In the genomic region with DNA sequence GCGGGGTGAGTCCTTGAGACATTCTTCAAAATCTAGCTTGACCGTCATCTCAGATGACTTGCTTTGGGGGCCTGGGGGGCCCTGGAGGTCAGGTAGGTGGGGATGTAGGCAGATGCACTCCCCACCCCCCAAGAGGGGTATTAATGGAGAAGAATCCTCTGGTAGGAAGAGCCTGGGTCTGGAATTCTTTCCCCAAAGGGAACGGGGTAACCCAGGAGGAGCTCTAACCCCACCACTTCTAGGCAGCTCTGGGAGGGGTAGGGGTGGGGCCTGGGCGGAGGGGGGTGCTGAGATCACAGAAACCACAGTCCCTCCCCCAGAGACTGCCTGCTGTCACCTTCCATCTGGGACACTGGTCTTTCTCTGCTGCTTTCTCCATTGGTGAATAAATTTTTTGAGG, we compare ENCODE assay signal across 11 mouse cellular contexts. TPM values are rescaled to one million over a fixed set of nuclear protein-coding genes. Genes with fewer than 3 reads are reported as not detected.
DNase-seq lines count a peak whose midpoint lies in the region; ATAC-seq and TF ChIP-seq lines count a peak whose summit lies in the region.
"Had no signal": no experiment of that assay in that cellular context is flagged by ENCODE, and none has a peak within 500 bp of the region (broad histone marks: within the 10 kb centered on the region; RNA-seq: fewer than 3 reads in every experiment).

Gene Acap1 (minus strand): TSS at position 249 of the 400 bp plus-strand sequence.

- H3K4me2 ChIP-seq in heart, embryonic 16.5 days (ENCODE audit: low read depth, low read length) = no peak within 1 kb of the TSS
- peak within 1 kb of the TSS; percentile 36 for H3K4me2 ChIP-seq in liver, embryonic 14.5 days (ENCODE audit: low read depth)
- no peak within 1 kb of the TSS for H3K4me2 ChIP-seq in hindbrain, postnatal 0 days (ENCODE audit: low read depth, low read length)
- H3K4me2 ChIP-seq: forebrain, embryonic 12.5 days; stomach, embryonic 15.5 days had no signal

- WGBS in heart, embryonic 16.5 days = 66% methylated on average over 4 of the region's 4 CpGs
- 20% methylated on average over 4 of the region's 4 CpGs for WGBS in liver, embryonic 14.5 days (ENCODE audit: insufficient replicate concordance)
- 1% methylated on average over 4 of the region's 4 CpGs for WGBS in thymus, adult 2 months
- WGBS in hindbrain, postnatal 0 days = 75% methylated on average over 4 of the region's 4 CpGs

- H3K9ac ChIP-seq in heart, embryonic 16.5 days (ENCODE audit: low read length) = 0 out of 2 replicates have a peak within 1 kb of the TSS, but pooled peaks have one; percentile 22
- peak within 1 kb of the TSS; percentile 68 for H3K9ac ChIP-seq in MEL (ENCODE audit: control insufficient read depth, low read depth, low read length, poor library complexity, severe bottlenecking)
- no peak within 1 kb of the TSS; the same call in 1 of the 2 replicates for H3K9ac ChIP-seq in liver, embryonic 14.5 days (replicated peaks)
- no peak within 1 kb of the TSS for H3K9ac ChIP-seq in hindbrain, postnatal 0 days (replicated peaks; ENCODE audit: low read length)
- H3K9ac ChIP-seq: forebrain, embryonic 12.5 days; stomach, embryonic 15.5 days had no signal

- no peak for DNase-seq in heart, adult 8-10 months (ENCODE audit: low spot score)
- DNase-seq in MEL (ENCODE audit: low read depth, low spot score) = peak; percentile 78
- DNase-seq in liver, embryonic 14.5 days (ENCODE audit: low read depth in 3 of 3, low spot score in 3 of 3) = no peak
- DNase-seq in thymus, adult 2 months = peak; percentile 75
- no peak for DNase-seq in cerebellum, adult 9-10 months
- no peak for DNase-seq in hindbrain, postnatal 0 days (ENCODE audit: low spot score)
- DNase-seq in left cerebral cortex, adult 9 months (ENCODE audit: low spot score in 2 of 2) = no peak
- DNase-seq: cerebellum, postnatal 36 days had no signal

- H3K36me3 ChIP-seq in heart, embryonic 16.5 days (ENCODE audit: control insufficient read depth, insufficient read depth) = no peaks in the 10 kb centered on the region
- peaks cover 0 to 15% of the 10 kb centered on the region in 2 experiments; a peak in 2 of 4 replicates for H3K36me3 ChIP-seq in MEL (ENCODE audit: control insufficient read depth in 1 of 2, insufficient read depth in 2 of 2, low read length in 2 of 2)
- H3K36me3 ChIP-seq in liver, embryonic 14.5 days (replicated peaks; ENCODE audit: control insufficient read depth, insufficient read depth, low read depth) = no peaks in the 10 kb centered on the region
- H3K36me3 ChIP-seq in thymus, adult 2 months (ENCODE audit: control insufficient read depth, insufficient read depth, low read length) = peaks cover 7% of the 10 kb centered on the region
- no peaks in the 10 kb centered on the region for H3K36me3 ChIP-seq in hindbrain, postnatal 0 days (ENCODE audit: insufficient read depth, low read length)
- H3K36me3 ChIP-seq: stomach, embryonic 15.5 days had no signal

- TF ChIP-seq EP300 in MEL (IDR thresholded peaks at IDR 0.05; ENCODE audit: low read depth in 1 of 2, low read length in 2 of 2) = no peak
- TF ChIP-seq EP300 in liver, embryonic 14.5 days (IDR thresholded peaks at IDR 0.05; ENCODE audit: low read depth) = no peak

- peaks cover 13% of the 10 kb centered on the region for H3K4me1 ChIP-seq in heart, embryonic 16.5 days (ENCODE audit: control insufficient read depth, insufficient read depth, low read length)
- peaks cover 13 to 26% of the 10 kb centered on the region in 2 experiments for H3K4me1 ChIP-seq in MEL (ENCODE audit: control insufficient read depth in 1 of 2, insufficient read depth in 2 of 2, low read length in 2 of 2)
- peaks cover 8 to 21% of the 10 kb centered on the region in 2 experiments for H3K4me1 ChIP-seq in liver, embryonic 14.5 days (replicated peaks; ENCODE audit: control insufficient read depth in 2 of 2, insufficient read depth in 2 of 2, low read length in 1 of 2)
- H3K4me1 ChIP-seq in thymus, adult 2 months (replicated peaks; ENCODE audit: control insufficient read depth, insufficient read depth, low read length) = peaks cover 38% of the 10 kb centered on the region
- H3K4me1 ChIP-seq in hindbrain, postnatal 0 days (ENCODE audit: insufficient read depth, low read length) = peaks cover 11% of the 10 kb centered on the region

- peak in 1 of 2 experiments; percentile 60; a peak in 2 of 4 replicates for TF ChIP-seq POLR2A in MEL (IDR thresholded peaks at IDR 0.05; ENCODE audit: control insufficient read depth in 1 of 2, insufficient read depth in 1 of 2, low read depth in 1 of 2, low read length in 2 of 2, poor library complexity in 1 of 2)
- peak; percentile 69 for TF ChIP-seq POLR2A in thymus, adult 2 months (IDR thresholded peaks at IDR 0.05; ENCODE audit: control insufficient read depth, extremely low read depth, insufficient read depth, low read length, poor library complexity)

- no peaks in the 10 kb centered on the region for H3K9me3 ChIP-seq in heart, embryonic 16.5 days (replicated peaks; ENCODE audit: control insufficient read depth, low read length)
- no peaks in the 10 kb centered on the region for H3K9me3 ChIP-seq in MEL (replicated peaks; ENCODE audit: insufficient read depth, low read length)
- H3K9me3 ChIP-seq in liver, embryonic 14.5 days (ENCODE audit: control insufficient read depth, low read length) = no peaks in the 10 kb centered on the region
- H3K9me3 ChIP-seq in hindbrain, postnatal 0 days (ENCODE audit: low read length) = no peaks in the 10 kb centered on the region
- H3K9me3 ChIP-seq: forebrain, embryonic 12.5 days; stomach, embryonic 15.5 days had no signal

- TF ChIP-seq RAD21 in MEL (IDR thresholded peaks at IDR 0.05; ENCODE audit: low read depth, low read length) = no peak

- peak within 1 kb of the TSS; percentile 26 for H3K4me3 ChIP-seq in heart, embryonic 16.5 days (ENCODE audit: low read length)
- peak within 1 kb of the TSS; percentile 47 to 72 for H3K4me3 ChIP-seq in MEL (ENCODE audit: control insufficient read depth in 1 of 2, insufficient read depth in 1 of 2, low read depth in 2 of 2, low read length in 2 of 2)
- peak within 1 kb of the TSS in 1 of 2 experiments; percentile 31; a peak in 1 of 4 replicates for H3K4me3 ChIP-seq in liver, embryonic 14.5 days (ENCODE audit: insufficient read depth in 1 of 2, low read depth in 2 of 2, low read length in 2 of 2)
- peak within 1 kb of the TSS; percentile 69 for H3K4me3 ChIP-seq in thymus, adult 2 months (ENCODE audit: control insufficient read depth, insufficient read depth, low read length)
- no peak within 1 kb of the TSS for H3K4me3 ChIP-seq in hindbrain, postnatal 0 days (ENCODE audit: low read length)
- H3K4me3 ChIP-seq: forebrain, embryonic 12.5 days; stomach, embryonic 15.5 days had no signal

- H3K79me2 ChIP-seq in MEL (ENCODE audit: control insufficient read depth, insufficient read depth, low read length, poor library complexity) = no peaks in the 10 kb centered on the region; the same call in none of the 2 replicates

- peak within 1 kb of the TSS; percentile 48 for H3K27ac ChIP-seq in heart, embryonic 16.5 days (ENCODE audit: low read length)
- peak within 1 kb of the TSS; percentile 71 for H3K27ac ChIP-seq in MEL (ENCODE audit: control insufficient read depth, low read depth, low read length)
- H3K27ac ChIP-seq in liver, embryonic 14.5 days = no peak within 1 kb of the TSS
- H3K27ac ChIP-seq in thymus, adult 2 months (ENCODE audit: control insufficient read depth, insufficient read depth, low read length) = peak within 1 kb of the TSS; percentile 100
- H3K27ac ChIP-seq in hindbrain, postnatal 0 days = no peak within 1 kb of the TSS
- H3K27ac ChIP-seq: forebrain, embryonic 12.5 days; stomach, embryonic 15.5 days had no signal

- H3K27me3 ChIP-seq in heart, embryonic 16.5 days (ENCODE audit: control insufficient read depth, insufficient read depth, low read length) = peaks cover 5% of the 10 kb centered on the region; the same call in 1 of the 2 replicates
- H3K27me3 ChIP-seq in MEL (ENCODE audit: control insufficient read depth in 1 of 2, insufficient read depth in 2 of 2, low read length in 2 of 2) = no peaks in the 10 kb centered on the region
- no peaks in the 10 kb centered on the region; the same call in 1 of the 2 replicates for H3K27me3 ChIP-seq in liver, embryonic 14.5 days (ENCODE audit: control insufficient read depth, insufficient read depth, low read length)
- H3K27me3 ChIP-seq in thymus, adult 2 months (ENCODE audit: control insufficient read depth, insufficient read depth, low read length) = no peaks in the 10 kb centered on the region
- no peaks in the 10 kb centered on the region for H3K27me3 ChIP-seq in hindbrain, postnatal 0 days (ENCODE audit: insufficient read depth, low read length)
- H3K27me3 ChIP-seq: forebrain, embryonic 12.5 days; stomach, embryonic 15.5 days had no signal

- TF ChIP-seq CTCF in MEL (IDR thresholded peaks at IDR 0.05 in 2 of 3, conservative IDR thresholded peaks at IDR 0.05 in 1 of 3; ENCODE audit: control insufficient read depth in 1 of 3, insufficient read depth in 1 of 3, low read depth in 2 of 3, low read length in 3 of 3, poor library complexity in 1 of 3, severe bottlenecking in 1 of 3) = no peak
- no peak for TF ChIP-seq CTCF in liver, embryonic 14.5 days (IDR thresholded peaks at IDR 0.05; ENCODE audit: low read depth)
- no peak for TF ChIP-seq CTCF in thymus, adult 2 months (IDR thresholded peaks at IDR 0.05; ENCODE audit: borderline replicate concordance, control insufficient read depth, extremely low read depth, insufficient read depth, low read length, poor library complexity)
- no peak for TF ChIP-seq CTCF in hindbrain, postnatal 0 days (IDR thresholded peaks at IDR 0.05; ENCODE audit: low read depth)

- ATAC-seq in heart, embryonic 16.5 days (replicated peaks; ENCODE audit: extremely low read depth, insufficient read depth, low FRiP score) = peak; percentile 35; the same call in 1 of the 2 replicates
- ATAC-seq in liver, embryonic 14.5 days (ENCODE audit: insufficient read depth) = peak; percentile 68; the same call in 1 of the 2 replicates
- ATAC-seq in hindbrain, postnatal 0 days = no peak

TF ChIP-seq in MEL, 35 proteins besides CTCF, POLR2A, EP300 and RAD21 (continues in another document):
- TF ChIP-seq MAZ (IDR thresholded peaks at IDR 0.05; ENCODE audit: low read depth, low read length) = peak; percentile 77; the same call in 1 of the 2 replicates
- TF ChIP-seq MAFK (IDR thresholded peaks at IDR 0.05; ENCODE audit: borderline replicate concordance, low read depth, low read length) = no peak

RNA-seq across cellular contexts. Expression of gene Acap1, which starts in this region (rescaled TPM):
- 10.8 and 19.9 TPM in 2 replicates for polyA plus RNA-seq in heart, embryonic 16.5 days (2015; fragmentation: Nextera tagmentation; extraction: Ambion mirVana)
- total RNA-seq in heart, adult 8-10 months (2022) = 1 to 10 TPM in 2 of 4 experiments, under 1 TPM in 2; 0.16 to 1.1 (median 0.83) TPM
- total RNA-seq in MEL (2012; rRNA removed) = 20.7 and 33.4 TPM in 2 replicates
- polyA plus RNA-seq in MEL (2012; ENCODE audit: insufficient read depth in 1 of 2, insufficient read length in 2 of 2, low read depth in 1 of 2, low replicate concordance in 2 of 2, missing spikeins in 1 of 2) = 10 to 100 TPM in 1 of 2 experiments, not detected in 1; 42.2 TPM
- 2.7 and 2.8 TPM in 2 replicates for polyA plus RNA-seq in liver, embryonic 14.5 days (2012; rRNA removed)
- 2.9 and 3.3 TPM in 2 replicates for polyA plus RNA-seq in liver, embryonic 14.5 days (2014; fragmentation: Nextera tagmentation; extraction: Ambion mirVana)
- polyA plus RNA-seq in thymus, adult 2 months (2012; rRNA removed) = 405 and 462 TPM in 2 replicates
- 1.5 TPM in 1 of 2 replicates, not detected in the other for total RNA-seq in hindbrain, postnatal 0 days (2014; rRNA removed)
- 0.20 and 0.21 TPM in 2 replicates for polyA plus RNA-seq in hindbrain, postnatal 0 days (2015; fragmentation: Nextera tagmentation; extraction: Ambion mirVana)

Comparison
In these comparisons a context has a peak if more than half of its experiments do, and no peak if none do; other contexts are left out.
1. H3K27ac ChIP-seq: peak in heart, embryonic 16.5 days (single experiment), MEL (single experiment) and thymus, adult 2 months (single experiment); none in liver, embryonic 14.5 days (single experiment) and hindbrain, postnatal 0 days (single experiment).
2. H3K9ac ChIP-seq: peak in heart, embryonic 16.5 days (single experiment) and MEL (single experiment); none in liver, embryonic 14.5 days (single experiment) and hindbrain, postnatal 0 days (single experiment).
3. DNase-seq: peak in MEL (single experiment) and thymus, adult 2 months (single experiment); none in heart, adult 8-10 months (single experiment), liver, embryonic 14.5 days (0 of 3), cerebellum, adult 9-10 months (single experiment), hindbrain, postnatal 0 days (single experiment) and left cerebral cortex, adult 9 months (0 of 2).